Mouse (Mus musculus) bone marrow macrophage, adult 2 months (primary cell): ENCODE measurements at regions not wholly inside any gene's neighbourhood (a gene's known extent, or its start where the extent isn't known, plus 50 kb on each side); places are given as distances from the start of the nearest gene placed in this dataset.

Experiments used
- CTCF ChIP-seq: IDR thresholded peaks from 2 replicates; pipeline ENCODE4 v1.5.1; 2012; ENCODE audit warnings: low read depth, mild to moderate bottlenecking, low read length, moderate library complexity
- POLR2A ChIP-seq: IDR thresholded peaks from 2 replicates; pipeline ENCODE4 v1.6.1; 2012; ENCODE audit warnings: mild to moderate bottlenecking, low read depth, low read length, borderline replicate concordance

DNA sequence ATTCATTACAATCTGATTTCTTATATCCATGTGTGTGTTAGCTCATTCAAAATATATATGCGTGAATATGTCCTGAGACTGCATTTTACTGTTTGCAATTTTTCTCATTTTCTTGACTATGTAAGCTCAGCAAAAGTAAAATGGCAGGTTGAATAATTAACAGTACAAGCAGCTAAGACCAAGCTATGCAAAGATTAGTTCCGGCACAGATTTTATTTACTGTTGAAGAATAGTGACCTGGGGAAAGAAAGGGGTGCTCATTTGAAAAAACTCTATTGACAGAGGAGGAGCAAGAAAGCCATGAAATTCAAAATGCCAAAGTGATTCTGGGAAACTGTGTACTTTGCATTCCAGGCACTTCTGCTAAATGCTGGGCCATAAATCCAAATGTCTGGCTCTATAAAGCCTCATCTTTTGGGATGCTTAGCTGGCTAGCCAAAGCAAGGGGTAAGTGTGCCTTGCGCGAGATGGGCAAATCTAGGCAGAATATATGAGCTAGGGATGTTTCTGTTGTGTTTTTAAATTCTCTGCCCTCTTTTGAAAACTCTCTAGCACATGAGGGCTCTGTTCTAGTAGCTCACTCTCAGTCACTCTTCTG is 2846.3 kb upstream of the Gm6569 start:
- no peak for TF ChIP-seq CTCF
- TF ChIP-seq POLR2A, result no peak
